In the genomic region with DNA sequence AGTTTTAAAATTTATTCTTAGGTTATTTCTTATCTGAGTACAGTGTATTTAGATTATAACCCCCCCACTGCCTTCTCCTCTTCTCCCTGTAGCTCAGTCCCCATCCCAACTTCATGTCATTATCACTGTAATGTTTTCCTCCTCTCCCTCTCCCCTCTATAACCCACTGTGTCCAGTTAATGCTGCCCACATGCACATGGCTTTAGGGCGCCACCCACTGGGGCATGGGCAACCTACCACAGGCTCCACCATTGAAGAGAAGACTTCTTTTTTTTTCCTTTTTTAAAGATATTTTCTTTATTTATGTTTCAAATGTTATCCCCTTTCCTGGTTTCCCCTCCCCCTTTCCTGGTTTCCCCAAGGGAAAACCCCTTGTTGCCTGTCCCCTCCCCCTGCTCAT, we compare ENCODE assay signal across 8 mouse cellular contexts.
DNase-seq lines count a peak whose midpoint lies in the region; ATAC-seq and TF ChIP-seq lines count a peak whose summit lies in the region.

No protein-coding gene starts in this region.

- no peaks in the 10 kb centered on the region for H3K79me2 ChIP-seq in liver, adult 2 months (ENCODE audit: control insufficient read depth, insufficient read depth, low read length)

- no peaks in the 10 kb centered on the region for H3K9me3 ChIP-seq in forebrain, postnatal 0 days (ENCODE audit: low read length)
- no peaks in the 10 kb centered on the region for H3K9me3 ChIP-seq in forebrain, embryonic 14.5 days (replicated peaks; ENCODE audit: control insufficient read depth, low read length)
- no peaks in the 10 kb centered on the region for H3K9me3 ChIP-seq in liver, embryonic 11.5 days (ENCODE audit: control insufficient read depth, low read length)
- H3K9me3 ChIP-seq in intestine, embryonic 16.5 days (ENCODE audit: control insufficient read depth, low read length): no peaks in the 10 kb centered on the region

- WGBS in forebrain, postnatal 0 days: 80% methylated on average over 1 of the region's 1 CpGs
- 63% methylated on average over 1 of the region's 1 CpGs for WGBS in forebrain, embryonic 14.5 days
- WGBS in liver, adult 2 months: 100% methylated on average over 1 of the region's 1 CpGs
- WGBS in liver, embryonic 11.5 days: 48% methylated on average over 1 of the region's 1 CpGs
- WGBS in bone marrow, adult 2 months: 88% methylated on average over 1 of the region's 1 CpGs
- 72% methylated on average over 1 of the region's 1 CpGs for WGBS in intestine, embryonic 16.5 days

- H3K27ac ChIP-seq in forebrain, postnatal 0 days (ENCODE audit: low read depth, low read length): no peak overlapping the region
- no peak overlapping the region for H3K27ac ChIP-seq in forebrain, embryonic 14.5 days (ENCODE audit: low read depth, low read length)
- no peak overlapping the region for H3K27ac ChIP-seq in liver, adult 2 months (replicated peaks; ENCODE audit: insufficient read depth, low read depth, low read length)
- no peak overlapping the region for H3K27ac ChIP-seq in liver, embryonic 11.5 days (ENCODE audit: low read depth, low read length)
- no peak overlapping the region for H3K27ac ChIP-seq in bone marrow, adult 2 months (ENCODE audit: control insufficient read depth, insufficient read depth, low read depth, low read length, poor library complexity)
- no peak overlapping the region for H3K27ac ChIP-seq in intestine, embryonic 16.5 days (ENCODE audit: low read length)

- DNase-seq in forebrain, postnatal 0 days: no peak
- no peak for DNase-seq in forebrain, embryonic 14.5 days (ENCODE audit: low spot score)
- no peak for DNase-seq in liver, adult 2 months (ENCODE audit: extremely low read depth, low read depth, low spot score)
- DNase-seq in liver, embryonic 11.5 days (ENCODE audit: low spot score): no peak
- DNase-seq in naive thymus-derived CD4-positive, alpha-beta T cell, adult 2 months (ENCODE audit: low read depth): peak; percentile 35
- no peak for DNase-seq in yolk sac, embryonic 10.5 days (ENCODE audit: low spot score)

- TF ChIP-seq POLR2A in liver, adult 2 months (IDR thresholded peaks at IDR 0.05; ENCODE audit: extremely low read depth, insufficient read depth, low read length): no peak
- no peak for TF ChIP-seq POLR2A in bone marrow, adult 2 months (IDR thresholded peaks at IDR 0.05; ENCODE audit: borderline replicate concordance, control insufficient read depth, low read depth, low read length)

- no peak for ATAC-seq in forebrain, postnatal 0 days
- no peak for ATAC-seq in forebrain, embryonic 14.5 days
- ATAC-seq in liver, embryonic 11.5 days (replicated peaks; ENCODE audit: low FRiP score): no peak
- ATAC-seq in intestine, embryonic 16.5 days: no peak

- no peak overlapping the region for H3K9ac ChIP-seq in forebrain, postnatal 0 days
- no peak overlapping the region for H3K9ac ChIP-seq in forebrain, embryonic 14.5 days (ENCODE audit: low read length)
- no peak overlapping the region for H3K9ac ChIP-seq in liver, adult 2 months (ENCODE audit: low read depth, low read length)
- H3K9ac ChIP-seq in liver, embryonic 11.5 days (ENCODE audit: low read depth, low read length): no peak overlapping the region
- no peak overlapping the region for H3K9ac ChIP-seq in intestine, embryonic 16.5 days (ENCODE audit: low read depth, low read length)

- H3K27me3 ChIP-seq in forebrain, postnatal 0 days (ENCODE audit: insufficient read depth, low read length): no peaks in the 10 kb centered on the region
- no peaks in the 10 kb centered on the region for H3K27me3 ChIP-seq in forebrain, embryonic 14.5 days (replicated peaks; ENCODE audit: control insufficient read depth, insufficient read depth, low read length)
- H3K27me3 ChIP-seq in liver, adult 2 months (ENCODE audit: control insufficient read depth, insufficient read depth, low read length): no peaks in the 10 kb centered on the region
- no peaks in the 10 kb centered on the region for H3K27me3 ChIP-seq in liver, embryonic 11.5 days (replicated peaks; ENCODE audit: control insufficient read depth, insufficient read depth, low read length)
- no peaks in the 10 kb centered on the region for H3K27me3 ChIP-seq in intestine, embryonic 16.5 days (replicated peaks; ENCODE audit: control insufficient read depth, insufficient read depth, low read length)

- no peaks in the 10 kb centered on the region for H3K36me3 ChIP-seq in forebrain, postnatal 0 days (ENCODE audit: insufficient read depth)
- no peaks in the 10 kb centered on the region for H3K36me3 ChIP-seq in forebrain, embryonic 14.5 days (ENCODE audit: control insufficient read depth, insufficient read depth, low read length)
- peaks cover 27% of the 10 kb centered on the region for H3K36me3 ChIP-seq in liver, adult 2 months (ENCODE audit: control insufficient read depth, insufficient read depth, low read length)
- no peaks in the 10 kb centered on the region for H3K36me3 ChIP-seq in liver, embryonic 11.5 days (ENCODE audit: control insufficient read depth, insufficient read depth, low read length)
- no peaks in the 10 kb centered on the region for H3K36me3 ChIP-seq in intestine, embryonic 16.5 days (ENCODE audit: control insufficient read depth, insufficient read depth, low read length)

- H3K4me1 ChIP-seq in forebrain, postnatal 0 days (ENCODE audit: insufficient read depth): no peaks in the 10 kb centered on the region
- H3K4me1 ChIP-seq in forebrain, embryonic 14.5 days (ENCODE audit: control insufficient read depth, insufficient read depth, low read length): no peaks in the 10 kb centered on the region
- no peaks in the 10 kb centered on the region for H3K4me1 ChIP-seq in liver, adult 2 months (ENCODE audit: control insufficient read depth, insufficient read depth, low read length)
- H3K4me1 ChIP-seq in liver, embryonic 11.5 days (replicated peaks; ENCODE audit: control insufficient read depth, insufficient read depth, low read length): no peaks in the 10 kb centered on the region
- no peaks in the 10 kb centered on the region for H3K4me1 ChIP-seq in bone marrow, adult 2 months (ENCODE audit: control insufficient read depth, insufficient read depth, low read length)
- no peaks in the 10 kb centered on the region for H3K4me1 ChIP-seq in intestine, embryonic 16.5 days (ENCODE audit: control insufficient read depth, insufficient read depth, low read length)

- no peak overlapping the region for H3K4me2 ChIP-seq in forebrain, postnatal 0 days (ENCODE audit: low read depth)
- H3K4me2 ChIP-seq in forebrain, embryonic 14.5 days (ENCODE audit: low read length): no peak overlapping the region
- H3K4me2 ChIP-seq in liver, embryonic 11.5 days: no peak overlapping the region
- no peak overlapping the region for H3K4me2 ChIP-seq in intestine, embryonic 16.5 days (ENCODE audit: low read depth, low read length)

- no peak overlapping the region for H3K4me3 ChIP-seq in forebrain, postnatal 0 days (ENCODE audit: low read depth, low read length)
- no peak overlapping the region for H3K4me3 ChIP-seq in forebrain, embryonic 14.5 days (ENCODE audit: low read depth, low read length)
- H3K4me3 ChIP-seq in liver, adult 2 months (ENCODE audit: insufficient read depth, low read depth, low read length): no peak overlapping the region
- no peak overlapping the region for H3K4me3 ChIP-seq in liver, embryonic 11.5 days (ENCODE audit: low read depth, low read length)
- H3K4me3 ChIP-seq in bone marrow, adult 2 months (replicated peaks; ENCODE audit: control insufficient read depth, low read depth, low read length): no peak overlapping the region
- no peak overlapping the region for H3K4me3 ChIP-seq in intestine, embryonic 16.5 days (ENCODE audit: low read length)

- TF ChIP-seq CTCF in forebrain, postnatal 0 days (IDR thresholded peaks at IDR 0.05; ENCODE audit: low read depth): 0 out of 2 replicates have a peak, but pooled peaks have one; percentile 31
- TF ChIP-seq CTCF in liver, adult 2 months (IDR thresholded peaks at IDR 0.05; ENCODE audit: low read depth, low read length): peak; percentile 34
- peak; percentile 59 for TF ChIP-seq CTCF in bone marrow, adult 2 months (IDR thresholded peaks at IDR 0.05; ENCODE audit: control insufficient read depth, insufficient read depth, low read length)
